Mouse (Mus musculus): ENCODE measurements around the gene Nap1l1. TPM values are rescaled to one million over a fixed set of nuclear protein-coding genes. Genes with fewer than 3 reads are reported as not detected.

The Nap1l1 gene
- total and polyA plus RNA-seq, 3 experiments: 196 to 1,342 (median 360) TPM

- Histone ChIP-seq H3K4me2 (ENCODE audit: insufficient read depth, low read depth, poor library complexity, severe bottlenecking) (no peak overlapping the region), H3K79me2 (replicated peaks; ENCODE audit: control insufficient read depth, extremely low read depth, insufficient read depth, poor library complexity, severe bottlenecking) (no peaks in the 10 kb centered on the region), H3K4me1 (ENCODE audit: control insufficient read depth in 1 of 2, insufficient read depth in 2 of 2) (peaks cover 6 to 22% of the 10 kb centered on the region in 2 experiments), H3K4me3 (replicated peaks in 1 of 3; ENCODE audit: low read depth in 2 of 3, low read length in 2 of 3, poor library complexity in 1 of 3) (no peak overlapping the region), H3K9ac (ENCODE audit: insufficient read depth, low read depth) (no peak overlapping the region), H3K9me3 (replicated peaks; ENCODE audit: low read length) (no peaks in the 10 kb centered on the region), H3K36me3 (replicated peaks in 1 of 2; ENCODE audit: control insufficient read depth in 1 of 2, insufficient read depth in 1 of 2, low read length in 1 of 2) (no peaks in the 10 kb centered on the region), H3K27ac (ENCODE audit: insufficient read depth, low read depth) (no peak overlapping the region), H3K27me3 (replicated peaks) (no peaks in the 10 kb centered on the region)
- dilution Hi-C loops (cut with MboI; ENCODE audit: extremely low pct_ligation_motif_present, extremely low pct_unique_long_range_greater_than_20kb, low sequenced_read_pairs) (no loop called here), in situ Hi-C loops (cut with MboI; ENCODE audit: low pct_ligation_motif_present, low pct_unique_long_range_greater_than_20kb, low sequenced_read_pairs) (loop anchor here (25.0 kb wide), 2 partner anchors 113 to 213 kb away; no protein-coding TSS in a partner anchor)
- TF ChIP-seq TCF12 (IDR thresholded peaks at IDR 0.05; ENCODE audit: low read depth, low read length) (no peak), CTCF (conservative IDR thresholded peaks at IDR 0.05 in 1 of 2, IDR thresholded peaks at IDR 0.05 in 1 of 2; ENCODE audit: low read depth in 2 of 2, low read length in 2 of 2) (no peak), PAX5 (IDR thresholded peaks at IDR 0.05; ENCODE audit: low read length) (no peak), CHD1 (IDR thresholded peaks at IDR 0.05; ENCODE audit: low read depth, low read length) (no peak), EP300 (IDR thresholded peaks at IDR 0.05; ENCODE audit: low read length) (no peak), MAFK (IDR thresholded peaks at IDR 0.05; ENCODE audit: insufficient replicate concordance, low read length) (no peak), KAT2A (IDR thresholded peaks at IDR 0.05; ENCODE audit: insufficient replicate concordance, low read length) (no peak), TBP (conservative IDR thresholded peaks at IDR 0.05; ENCODE audit: low read depth, low read length) (no peak), MAX (IDR thresholded peaks at IDR 0.05; ENCODE audit: low read length) (no peak), JUN (IDR thresholded peaks at IDR 0.05; ENCODE audit: insufficient read depth, low read depth, low read length) (no peak), MEF2A (IDR thresholded peaks at IDR 0.05; ENCODE audit: borderline replicate concordance, low read depth, low read length) (no peak), ZC3H11A (IDR thresholded peaks at IDR 0.05; ENCODE audit: low read depth, low read length) (no peak), HCFC1 (IDR thresholded peaks at IDR 0.05; ENCODE audit: low read depth, low read length) (no peak), ZMIZ1 (IDR thresholded peaks at IDR 0.05; ENCODE audit: low read depth, low read length) (no peak), NELFE (IDR thresholded peaks at IDR 0.05; ENCODE audit: low read depth, low read length) (no peak), MYC (IDR thresholded peaks at IDR 0.05; ENCODE audit: low read depth, low read length) (no peak), GABPA (IDR thresholded peaks at IDR 0.05; ENCODE audit: insufficient replicate concordance, low read depth, low read length) (no peak)
- no peak for DNase-seq (ENCODE audit: extremely low read depth)
Observed at GRCm38 (mm10) chr10:111523894-111524293, 50.9 kb downstream of the Nap1l1 start.

- Histone ChIP-seq H3K27ac (ENCODE audit: insufficient read depth, low read depth) (no peak overlapping the region), H3K36me3 (replicated peaks in 1 of 2; ENCODE audit: control insufficient read depth in 1 of 2, insufficient read depth in 1 of 2, low read length in 1 of 2) (no peaks in the 10 kb centered on the region), H3K4me1 (ENCODE audit: control insufficient read depth in 1 of 2, insufficient read depth in 2 of 2) (peaks cover 5 to 13% of the 10 kb centered on the region in 2 experiments), H3K9ac (ENCODE audit: insufficient read depth, low read depth) (no peak overlapping the region), H3K79me2 (replicated peaks; ENCODE audit: control insufficient read depth, extremely low read depth, insufficient read depth, poor library complexity, severe bottlenecking) (no peaks in the 10 kb centered on the region), H3K27me3 (replicated peaks) (no peaks in the 10 kb centered on the region), H3K4me3 (replicated peaks in 1 of 3; ENCODE audit: low read depth in 2 of 3, low read length in 2 of 3, poor library complexity in 1 of 3) (no peak overlapping the region), H3K4me2 (ENCODE audit: insufficient read depth, low read depth, poor library complexity, severe bottlenecking) (no peak overlapping the region), H3K9me3 (replicated peaks; ENCODE audit: low read length) (no peaks in the 10 kb centered on the region)
- dilution Hi-C loops (cut with MboI; ENCODE audit: extremely low pct_ligation_motif_present, extremely low pct_unique_long_range_greater_than_20kb, low sequenced_read_pairs): no loop called here
- DNase-seq (ENCODE audit: extremely low read depth): no peak
- in situ Hi-C loops (cut with MboI; ENCODE audit: low pct_ligation_motif_present, low pct_unique_long_range_greater_than_20kb, low sequenced_read_pairs): no loop called here
- TF ChIP-seq TBP (conservative IDR thresholded peaks at IDR 0.05; ENCODE audit: low read depth, low read length): no peak
- TF ChIP-seq SMC3 (IDR thresholded peaks at IDR 0.05; ENCODE audit: low read depth, low read length): no peak
- no peak for TF ChIP-seq SIN3A (IDR thresholded peaks at IDR 0.05; ENCODE audit: low read length)
- TF ChIP-seq CHD2 (IDR thresholded peaks at IDR 0.05; ENCODE audit: low read length): no peak
- TF ChIP-seq MXI1 (IDR thresholded peaks at IDR 0.05; ENCODE audit: low read depth, low read length): no peak
- TF ChIP-seq ELF1 (IDR thresholded peaks at IDR 0.05; ENCODE audit: low read depth, low read length): no peak
- TF ChIP-seq PAX5 (IDR thresholded peaks at IDR 0.05; ENCODE audit: low read length): no peak
- no peak for TF ChIP-seq BHLHE40 (IDR thresholded peaks at IDR 0.05; ENCODE audit: low read depth, low read length)
- no peak for TF ChIP-seq ZKSCAN1 (IDR thresholded peaks at IDR 0.05; ENCODE audit: borderline replicate concordance, low read depth, low read length)
- TF ChIP-seq EP300 (IDR thresholded peaks at IDR 0.05; ENCODE audit: low read length): no peak
- TF ChIP-seq POLR2AphosphoS2 (IDR thresholded peaks at IDR 0.05; ENCODE audit: low read depth, low read length): no peak
- TF ChIP-seq HCFC1 (IDR thresholded peaks at IDR 0.05; ENCODE audit: low read depth, low read length): no peak
- TF ChIP-seq TCF12 (IDR thresholded peaks at IDR 0.05; ENCODE audit: low read depth, low read length): no peak
Observed at GRCm38 (mm10) chr10:111527057-111527456, 54.0 kb downstream of the Nap1l1 start.
